Mouse (Mus musculus) cerebellum, adult (tissue): Measurements from ENCODE around the gene Arfgef3.
A peak's percentile ranks its signal among the peaks of the same experiment; 100 is the strongest.
"Not testable (repeated sequence)": the region's sequence is repeated elsewhere in the genome, so short reads cannot be mapped to it uniquely, and the experiment has no call there.

ENCODE experiments used
- ATAC-seq: cut with Nextera tagmentation; 2 replicates; pipeline ENCODE4 v1.9.2; 2017; ENCODE audit warnings: mild to moderate bottlenecking, moderate library complexity, mixed read lengths; ENCODE audit not compliant: insufficient number of reproducible peaks, low FRiP score, low TSS enrichment

The Arfgef3 gene

DNA sequence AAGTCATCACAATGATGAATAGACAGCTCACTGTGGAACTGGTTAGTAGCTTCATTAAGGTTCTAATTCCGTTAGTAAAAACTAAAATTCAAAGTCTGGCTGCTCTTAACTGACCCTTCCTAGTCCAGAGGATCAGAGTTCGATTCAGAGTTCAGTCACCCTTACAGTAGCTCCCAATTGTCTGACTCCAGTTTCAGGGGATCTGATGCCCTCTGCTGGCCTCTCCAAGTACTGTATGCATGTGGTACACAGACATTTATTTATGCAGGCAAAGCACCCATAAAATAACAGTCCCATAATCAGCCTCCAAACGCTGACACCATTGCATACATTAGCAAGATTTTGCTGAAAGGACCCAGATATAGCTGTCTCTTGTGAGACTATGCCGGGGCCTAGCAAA lies 141.7 kb downstream of the Arfgef3 start:
- ATAC-seq: peak; percentile 85; the same call in 1 of the 2 replicates

DNA sequence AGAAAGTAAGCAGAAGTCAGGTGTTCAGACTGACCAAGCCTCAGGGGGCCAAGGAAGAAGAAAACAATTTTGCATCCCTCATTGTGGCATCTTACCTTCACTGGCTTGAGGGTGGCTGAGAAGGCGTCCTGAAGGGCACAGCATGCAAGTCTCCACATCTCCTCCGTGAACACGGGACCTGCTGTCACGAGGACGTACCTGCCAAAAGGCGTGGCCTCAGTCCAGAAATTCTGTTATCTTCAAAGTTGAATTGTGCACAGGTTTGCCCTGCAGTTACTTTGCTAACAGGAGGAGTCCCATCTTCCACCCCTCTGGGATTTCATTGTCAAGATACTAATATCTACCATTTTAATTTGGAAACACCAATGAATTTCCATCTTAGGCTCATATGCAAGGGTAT lies 146.1 kb downstream of the Arfgef3 start:
- no peak for ATAC-seq

DNA sequence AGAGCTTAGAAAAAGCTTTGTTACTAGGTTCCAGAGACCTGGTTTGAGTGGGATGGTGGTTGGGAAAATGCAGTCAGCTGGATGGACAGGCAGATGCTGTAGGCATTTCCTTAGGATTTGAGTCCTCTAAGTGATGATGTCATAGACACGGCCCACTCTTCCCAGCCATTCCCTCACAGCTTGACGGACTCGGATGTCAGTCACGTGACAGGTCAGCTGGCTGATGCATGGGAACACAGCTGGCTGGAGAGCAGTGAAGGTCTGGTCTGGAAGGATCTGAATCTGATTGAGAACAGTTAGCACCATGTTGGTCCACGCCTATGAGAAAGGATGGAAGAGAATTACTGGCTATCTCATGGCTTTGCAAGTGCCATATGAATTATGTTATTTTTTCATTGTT lies 154.3 kb downstream of the Arfgef3 start:
- no peak for ATAC-seq

DNA sequence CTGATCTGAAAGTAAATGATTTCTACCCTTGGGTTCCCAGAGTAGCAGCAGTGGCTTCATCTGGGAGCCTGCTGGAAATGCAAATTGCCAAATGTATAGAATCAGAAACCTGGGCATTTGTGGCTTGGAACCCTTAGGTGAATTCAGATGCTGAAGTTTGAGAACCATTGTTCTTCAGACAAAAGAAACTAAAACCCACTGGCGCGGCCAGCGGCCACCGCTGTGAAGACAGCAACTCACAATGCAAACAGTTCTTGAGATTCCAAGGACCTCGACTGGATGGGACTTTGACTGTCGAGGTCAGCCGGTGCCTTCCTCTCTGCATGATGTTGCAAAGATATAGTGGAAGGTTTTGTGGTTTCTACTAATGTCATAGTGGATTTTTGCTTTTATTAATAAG lies 159.6 kb downstream of the Arfgef3 start:
- ATAC-seq: no peak

DNA sequence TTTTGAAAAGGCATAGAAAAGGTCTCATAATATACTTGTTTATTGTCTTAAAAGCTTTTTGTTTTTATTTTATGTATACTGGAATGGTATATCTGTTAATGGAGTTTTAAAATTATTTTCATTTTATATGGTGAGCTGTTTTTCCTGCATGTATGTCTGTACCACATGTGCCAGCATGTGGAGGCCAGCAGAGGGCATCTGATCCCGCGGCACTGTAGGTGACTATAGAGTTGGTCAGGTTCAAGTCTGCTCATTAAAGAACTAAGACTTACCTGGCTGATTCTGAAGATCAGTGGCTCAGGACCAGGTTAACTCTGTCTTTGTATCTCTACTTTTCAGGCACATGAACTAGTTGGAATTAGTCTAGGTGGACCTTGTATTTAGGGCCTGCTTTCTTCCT lies 171.2 kb downstream of the Arfgef3 start:
- no peak for ATAC-seq

DNA sequence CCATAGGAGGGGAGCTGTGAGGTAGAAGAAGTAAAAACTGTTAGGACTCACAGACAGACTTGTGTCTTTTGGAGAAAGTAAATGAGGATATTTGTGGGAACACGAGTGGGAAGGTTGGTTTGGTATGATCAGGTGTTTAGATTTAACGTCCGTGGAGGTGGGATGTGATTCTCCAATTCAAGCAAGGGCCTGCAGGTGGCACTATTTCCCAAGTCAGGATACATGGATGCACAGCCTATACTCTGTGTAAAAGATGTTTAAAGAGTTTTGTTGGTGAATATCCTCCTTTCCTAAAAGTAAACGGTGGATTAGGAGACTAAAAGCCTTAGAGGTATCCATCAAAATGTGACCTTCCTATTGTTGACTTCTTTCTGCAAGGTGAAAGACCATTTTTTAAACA lies 180.8 kb downstream of the Arfgef3 start:
- peak; percentile 78; the same call in 1 of the 2 replicates for ATAC-seq

DNA sequence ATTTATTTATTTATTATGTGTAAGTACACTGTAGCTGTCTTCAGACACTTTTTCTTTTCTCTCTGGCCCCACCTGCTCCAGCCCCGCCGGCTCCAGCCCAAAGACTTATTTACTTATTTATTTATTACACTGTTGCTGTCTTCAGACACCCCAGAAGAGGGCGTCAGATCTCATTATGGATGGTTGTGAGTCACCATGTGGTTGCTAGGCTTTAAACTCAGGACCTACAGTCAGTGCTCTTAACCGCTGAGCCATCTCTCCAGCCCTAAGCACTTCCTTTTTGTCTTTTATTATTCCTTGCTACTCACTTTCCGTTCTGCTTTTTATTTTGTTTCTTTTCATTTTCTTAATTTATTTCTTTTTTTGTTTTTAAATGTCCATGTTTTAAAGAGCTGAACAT lies 182.3 kb downstream of the Arfgef3 start:
- ATAC-seq: no peak

DNA sequence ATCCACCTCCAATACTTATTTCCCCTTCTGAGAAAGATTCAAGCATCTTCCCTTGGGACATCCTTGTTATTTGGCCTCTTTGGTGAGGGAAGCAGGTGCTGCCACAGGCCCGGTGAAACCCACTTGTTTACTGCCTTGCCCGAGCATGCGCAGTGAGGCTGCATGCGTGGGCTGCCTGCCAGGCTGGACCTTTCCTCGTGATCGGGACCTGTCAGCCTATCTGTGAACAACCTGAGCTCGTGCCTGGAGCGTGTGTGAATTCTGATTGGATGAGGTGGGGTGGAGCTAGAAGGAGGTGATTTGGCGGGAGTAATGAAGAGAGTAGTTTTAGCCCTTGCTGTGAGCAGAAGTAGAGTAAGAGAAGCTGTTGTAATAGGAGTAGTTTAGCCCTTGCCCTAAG lies 184.7 kb downstream of the Arfgef3 start:
- not testable (repeated sequence) for ATAC-seq

DNA sequence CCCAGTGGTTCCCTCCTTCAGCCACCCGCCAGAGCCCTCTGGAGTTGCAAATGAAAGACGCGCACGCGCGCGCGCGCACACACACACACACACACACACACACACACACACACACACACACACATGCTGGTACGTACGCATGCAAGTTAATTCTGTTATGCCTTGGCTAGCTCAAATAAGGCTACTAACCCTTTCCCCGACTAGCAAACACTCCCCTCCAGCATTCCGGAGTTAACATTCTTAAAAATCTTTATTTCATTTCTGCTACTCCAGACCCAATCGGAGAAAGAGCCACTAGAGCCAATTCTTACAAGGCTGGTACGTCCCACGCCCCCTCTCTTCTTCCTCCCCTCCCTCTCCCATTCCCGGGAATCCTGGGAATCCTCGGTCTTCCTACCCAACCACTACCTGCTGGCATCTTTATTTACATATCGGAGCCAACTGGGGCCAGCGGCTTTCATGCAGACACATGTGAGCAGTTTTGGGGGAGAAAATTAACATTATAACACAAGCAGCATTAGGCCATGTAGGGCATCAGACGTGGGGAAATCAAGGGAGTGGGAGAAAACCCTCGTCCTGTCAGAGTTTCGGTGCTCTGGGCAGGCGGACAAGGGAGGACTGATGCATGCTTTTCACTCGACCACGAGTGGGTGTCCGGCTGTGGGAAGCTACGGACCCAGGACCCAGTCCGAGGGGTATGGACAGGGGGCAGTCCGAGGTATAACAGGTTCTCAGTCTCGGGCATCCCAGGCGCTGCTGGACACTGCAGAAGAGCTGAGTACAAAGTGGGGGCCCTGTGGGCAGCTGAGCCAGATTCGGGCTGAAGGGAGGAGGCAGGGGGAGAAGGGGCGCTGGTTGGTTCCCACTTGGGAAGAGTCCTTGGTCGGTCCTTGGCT lies 194.2 kb downstream of the Arfgef3 start:
- ATAC-seq: peak; percentile 20; the same call in 1 of the 2 replicates

DNA sequence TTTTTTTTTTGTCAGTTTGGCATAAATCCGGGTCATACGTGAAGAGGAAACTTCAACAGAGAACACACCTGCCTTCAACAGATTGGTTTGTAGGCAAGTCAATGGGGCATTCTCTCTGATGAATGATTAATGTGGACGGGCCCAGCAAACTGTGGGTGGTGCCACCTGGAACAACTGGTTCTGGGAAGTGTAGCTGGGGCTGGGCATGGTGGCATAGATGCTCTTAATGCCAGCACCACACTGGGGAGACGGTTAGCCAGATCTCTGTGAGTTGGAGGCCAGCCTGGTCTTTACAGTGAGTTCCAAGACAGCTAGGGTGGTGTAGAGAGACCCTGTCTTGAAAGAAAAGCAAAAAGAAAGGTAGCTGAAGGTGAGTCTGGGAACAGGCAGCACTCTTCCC lies 196.4 kb downstream of the Arfgef3 start:
- ATAC-seq: no peak

DNA sequence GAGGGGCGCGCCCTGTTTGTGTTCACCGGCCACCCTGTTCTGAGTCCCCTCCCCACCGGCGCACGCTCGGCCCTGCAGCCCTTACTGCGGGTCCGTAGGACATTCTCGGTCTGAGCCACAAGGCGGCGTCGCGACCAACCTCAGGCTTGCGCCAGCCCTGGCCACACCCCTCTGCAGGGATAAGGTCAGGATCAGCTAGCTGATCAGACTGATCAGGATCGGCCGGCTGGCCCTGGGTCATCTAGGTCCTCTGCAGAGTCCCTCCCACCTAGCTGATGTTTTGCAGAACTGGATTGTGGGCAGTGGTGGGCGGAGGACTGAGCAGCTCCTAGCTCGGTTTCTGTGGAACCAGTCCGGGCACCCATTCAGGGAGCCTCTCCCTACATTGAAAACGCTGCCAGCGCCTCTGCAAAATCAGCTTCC lies 197.9 kb downstream of the Arfgef3 start, which contains the start of gene Hebp2:
Gene Hebp2 (minus strand): TSS at position 264 of the 423 bp plus-strand sequence.
- ATAC-seq: peak; percentile 89

DNA sequence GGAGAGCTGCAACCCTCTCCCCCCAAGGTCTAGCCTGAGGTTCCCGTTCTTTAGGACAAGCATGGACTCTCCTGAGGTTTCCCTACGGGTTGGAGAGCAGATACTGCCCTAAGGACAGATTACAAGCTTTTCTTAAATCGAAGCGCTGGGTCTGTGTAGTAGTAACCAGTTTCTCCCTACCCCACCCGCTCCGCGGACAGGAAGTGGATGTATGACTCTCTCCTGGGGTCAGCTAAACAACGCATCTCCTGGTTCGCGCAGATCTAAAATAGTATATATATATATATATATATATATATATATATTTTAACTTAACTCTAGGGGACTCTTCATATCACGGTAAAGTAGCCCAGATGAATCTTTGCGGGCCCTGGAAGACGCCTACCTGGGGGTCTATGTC lies 198.4 kb downstream of the Arfgef3 start:
- no peak for ATAC-seq

DNA sequence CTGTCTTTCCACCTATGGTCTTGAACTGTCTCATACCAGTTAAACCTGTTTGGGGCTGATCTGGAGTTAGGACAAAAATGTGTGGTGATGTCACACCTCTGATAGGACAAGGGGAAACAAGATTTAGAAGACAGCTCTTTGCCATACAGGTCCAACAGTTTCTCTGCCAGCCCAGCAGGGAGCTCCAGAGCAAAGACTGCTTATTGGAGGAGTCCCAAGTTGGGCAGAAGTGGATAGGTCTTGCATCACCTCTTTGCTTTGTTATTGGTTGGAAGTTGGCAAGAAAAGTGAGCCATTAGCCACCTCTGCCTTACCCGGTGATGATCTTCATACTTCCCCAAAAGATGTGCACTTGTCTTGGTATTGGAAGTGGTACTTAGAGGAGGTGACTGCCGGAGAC lies 206.9 kb downstream of the Arfgef3 start:
- no peak for ATAC-seq

DNA sequence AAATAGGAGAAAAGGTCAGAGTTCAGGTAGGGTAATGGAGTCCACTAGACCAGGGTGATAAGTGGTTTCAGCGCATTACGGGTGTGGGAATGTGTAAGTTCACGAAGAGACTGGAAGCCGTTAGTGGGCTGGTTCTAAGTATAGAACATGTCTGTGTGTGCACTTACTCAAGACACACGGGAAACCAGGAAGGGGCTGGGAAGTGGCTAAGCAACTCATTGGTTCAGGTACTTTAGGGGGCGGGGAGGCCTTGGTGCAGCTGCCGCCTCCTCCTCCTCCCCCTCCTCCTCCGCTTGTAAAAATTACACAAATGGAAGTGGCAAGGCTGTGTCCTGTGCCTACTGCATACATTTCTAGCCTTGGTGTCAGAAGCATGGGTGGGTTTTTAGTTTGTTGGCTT lies 211.5 kb downstream of the Arfgef3 start:
- ATAC-seq: no peak
